Mouse (Mus musculus): ENCODE results near the gene Metap1d. TPM values are rescaled to one million over a fixed set of nuclear protein-coding genes. Genes with fewer than 3 reads are reported as not detected.

Metap1d gene
- polyA plus RNA-seq (2012; rRNA removed) = 67.0 and 76.9 TPM in 2 replicates

- DNase-seq (ENCODE audit: extremely low spot score in 1 of 2, low spot score in 1 of 2) = peak; percentile 91 to 97
Measured at GRCm38 (mm10) chr2:71453161-71453916, at the start of gene Metap1d. Metap1d (plus strand) TSS chr2:71453276.

GRCm38 (mm10) chr2:71405613-71406012 lies 47.5 kb upstream of the Metap1d start:
- no peak for DNase-seq (ENCODE audit: extremely low spot score in 1 of 2, low spot score in 1 of 2)

DNA sequence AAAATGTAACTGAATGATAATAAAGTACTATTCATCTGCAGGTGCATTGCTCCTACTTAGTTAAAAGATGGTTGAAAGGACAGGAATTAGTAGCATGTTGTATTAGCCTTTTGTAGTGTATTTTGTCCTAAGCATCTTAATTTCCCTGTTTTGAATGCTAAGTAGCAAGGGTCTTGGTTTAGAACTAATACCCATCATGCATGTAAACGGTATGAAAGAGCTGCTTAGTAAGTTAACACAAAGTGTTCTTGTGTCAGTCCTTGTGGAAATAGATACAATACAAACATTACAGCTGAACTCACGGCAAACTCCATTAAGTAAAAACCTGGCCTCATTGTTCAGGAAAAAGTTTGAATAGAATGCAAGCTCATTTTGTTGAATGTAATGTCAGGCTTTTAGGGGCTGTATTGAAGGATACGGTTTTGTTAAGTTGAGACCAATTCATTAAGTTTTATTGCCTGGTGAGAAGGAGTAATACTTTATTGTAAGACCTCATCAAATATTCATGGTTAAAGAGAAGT lies 34.3 kb upstream of the Metap1d start:
- DNase-seq (ENCODE audit: extremely low spot score in 1 of 2, low spot score in 1 of 2) = no peak

GRCm38 (mm10) chr2:71419408-71419807 lies 33.7 kb upstream of the Metap1d start:
- no peak for DNase-seq (ENCODE audit: extremely low spot score in 1 of 2, low spot score in 1 of 2)

GRCm38 (mm10) chr2:71420895-71421425 lies 32.1 kb upstream of the Metap1d start:
- DNase-seq (ENCODE audit: extremely low spot score in 1 of 2, low spot score in 1 of 2) = no peak

- DNase-seq (ENCODE audit: extremely low spot score in 1 of 2, low spot score in 1 of 2) = no peak
Measured at GRCm38 (mm10) chr2:71424545-71424944, 28.5 kb upstream of the Metap1d start.

DNA sequence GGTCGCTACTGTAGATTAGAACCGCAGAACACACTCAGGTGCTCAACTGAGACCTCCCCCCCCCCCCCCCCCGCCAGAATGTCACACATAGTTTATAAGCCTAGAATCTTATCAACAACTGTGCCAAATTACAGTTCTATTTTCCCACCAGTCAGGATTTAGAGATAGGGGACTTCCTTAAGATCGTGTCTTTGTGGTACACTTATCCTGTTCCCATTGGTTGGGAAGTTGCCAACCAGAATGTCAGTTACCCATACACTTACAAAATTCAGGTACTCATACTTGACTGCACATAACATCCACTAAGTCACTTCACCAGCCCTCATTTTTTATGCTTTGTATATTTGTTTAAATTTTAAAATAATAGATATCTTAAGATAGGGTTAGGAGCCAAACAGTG lies 17.6 kb upstream of the Metap1d start:
- DNase-seq (ENCODE audit: extremely low spot score in 1 of 2, low spot score in 1 of 2) = no peak

DNA sequence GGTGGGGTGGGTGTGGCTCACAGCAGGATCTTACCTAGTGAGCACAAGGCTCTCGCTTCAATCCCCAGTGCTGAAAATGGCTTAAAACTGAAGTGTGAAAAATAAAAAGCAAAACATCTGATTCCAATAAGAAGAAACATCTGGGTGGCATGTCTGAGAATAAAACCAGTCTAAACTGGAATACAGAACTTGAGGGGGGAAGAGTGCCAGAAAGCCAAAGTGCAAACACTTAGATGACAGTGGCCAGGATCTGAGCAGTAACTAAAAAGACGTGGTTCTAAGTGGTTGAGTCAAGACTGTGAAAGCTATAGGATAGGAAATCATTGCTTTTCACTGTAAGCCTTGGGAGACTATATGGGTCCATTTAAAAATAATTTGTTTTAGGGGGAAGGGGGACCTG lies 9.7 kb upstream of the Metap1d start:
- DNase-seq (ENCODE audit: extremely low spot score in 1 of 2, low spot score in 1 of 2) = no peak

DNA sequence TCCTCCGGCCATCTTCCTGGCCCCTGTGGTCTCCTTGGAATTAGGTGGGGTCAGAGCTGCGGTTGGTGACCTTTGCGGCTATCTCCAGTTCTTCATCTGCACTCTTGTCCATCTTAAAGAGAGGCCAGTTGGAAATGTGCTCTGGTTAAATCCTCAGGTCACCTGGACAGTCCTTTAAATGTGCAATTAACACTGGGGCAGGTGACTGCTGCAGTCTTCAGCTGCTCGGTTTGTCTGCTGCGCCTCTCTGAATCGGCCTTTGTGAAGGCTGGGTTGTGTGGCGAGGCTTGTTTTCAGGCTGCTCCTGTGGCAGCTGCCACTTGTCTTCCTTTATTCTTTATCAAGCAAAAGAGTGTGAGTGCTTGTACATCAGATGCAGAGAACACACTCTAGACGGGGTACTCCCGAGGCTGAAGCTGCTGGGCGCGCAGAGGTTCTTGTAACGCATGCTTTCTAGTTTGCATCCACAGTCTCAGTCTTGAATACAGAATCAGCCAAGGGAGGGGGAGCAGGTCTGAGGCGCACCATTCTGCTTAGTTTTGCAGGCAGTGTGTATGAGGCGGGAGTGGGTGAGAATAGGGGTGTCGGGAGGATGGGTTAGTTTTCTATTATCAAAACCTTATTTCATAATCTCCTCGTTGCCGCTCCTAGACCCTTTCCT lies 7.4 kb upstream of the Metap1d start:
- no peak for DNase-seq (ENCODE audit: extremely low spot score in 1 of 2, low spot score in 1 of 2)

GRCm38 (mm10) chr2:71449604-71450003 lies 3.5 kb upstream of the Metap1d start:
- no peak for DNase-seq (ENCODE audit: extremely low spot score in 1 of 2, low spot score in 1 of 2)

DNA sequence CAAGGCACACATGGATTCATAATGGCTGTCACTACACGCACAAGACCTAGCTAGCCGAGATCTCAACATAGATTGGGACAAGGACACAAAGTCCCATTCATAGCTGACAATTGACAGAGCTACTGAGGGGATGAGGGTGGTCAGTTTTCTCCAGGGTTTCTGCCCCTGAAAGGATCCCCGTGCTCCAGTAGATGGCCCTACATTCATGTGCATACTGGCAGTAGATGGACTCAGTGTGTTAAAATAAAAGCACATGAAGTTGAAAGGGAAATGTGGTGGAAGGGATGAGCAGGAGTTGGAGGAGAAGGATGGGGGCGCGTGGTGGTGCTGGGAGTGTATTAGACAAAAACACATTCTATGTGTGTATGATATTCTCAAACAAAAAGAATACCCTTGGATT lies 1.3 kb upstream of the Metap1d start:
- no peak for DNase-seq (ENCODE audit: extremely low spot score in 1 of 2, low spot score in 1 of 2)

DNA sequence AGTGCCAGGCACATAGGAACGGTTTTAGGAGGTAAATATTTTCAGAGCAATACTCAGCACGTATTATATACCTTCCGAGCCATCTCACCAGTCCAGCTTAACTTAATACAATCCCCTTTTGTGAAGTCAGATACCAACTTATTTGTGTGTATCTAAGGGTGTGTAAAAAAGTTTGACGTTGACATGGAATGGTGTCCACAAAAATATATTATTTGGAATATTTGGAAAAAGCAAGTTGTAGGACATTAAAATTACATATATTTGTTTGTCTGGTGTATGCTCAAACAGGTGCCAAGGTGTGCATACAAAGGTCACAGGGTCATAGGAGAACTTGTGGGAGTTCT lies 813 bp downstream of the Metap1d start:
- DNase-seq (ENCODE audit: extremely low spot score in 1 of 2, low spot score in 1 of 2) = no peak

GRCm38 (mm10) chr2:71458624-71459023 lies 5.5 kb downstream of the Metap1d start:
- no peak for DNase-seq (ENCODE audit: extremely low spot score in 1 of 2, low spot score in 1 of 2)

DNA sequence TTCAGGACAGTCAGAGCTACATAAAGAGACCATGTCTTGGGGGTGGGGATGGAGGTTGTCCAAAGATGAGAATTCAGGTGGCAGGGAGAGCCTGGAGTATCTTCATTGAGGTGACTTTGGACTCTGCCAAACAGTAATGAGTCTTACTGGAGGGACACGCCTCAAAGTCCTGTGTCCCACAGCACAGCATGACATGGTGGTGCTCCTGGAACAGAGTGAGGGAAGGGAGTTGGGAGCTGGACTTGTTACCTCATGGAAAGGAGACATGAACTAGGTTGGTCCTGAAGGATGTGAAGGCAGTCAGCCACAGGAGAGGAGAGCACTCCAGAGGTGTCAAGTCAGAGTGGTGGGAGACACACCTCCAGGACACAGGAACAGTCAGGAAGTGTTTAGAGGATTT lies 6.6 kb downstream of the Metap1d start:
- DNase-seq (ENCODE audit: extremely low spot score in 1 of 2, low spot score in 1 of 2) = no peak

- DNase-seq (ENCODE audit: extremely low spot score in 1 of 2, low spot score in 1 of 2) = no peak
Measured at GRCm38 (mm10) chr2:71461139-71461538, 8.1 kb downstream of the Metap1d start.

DNA sequence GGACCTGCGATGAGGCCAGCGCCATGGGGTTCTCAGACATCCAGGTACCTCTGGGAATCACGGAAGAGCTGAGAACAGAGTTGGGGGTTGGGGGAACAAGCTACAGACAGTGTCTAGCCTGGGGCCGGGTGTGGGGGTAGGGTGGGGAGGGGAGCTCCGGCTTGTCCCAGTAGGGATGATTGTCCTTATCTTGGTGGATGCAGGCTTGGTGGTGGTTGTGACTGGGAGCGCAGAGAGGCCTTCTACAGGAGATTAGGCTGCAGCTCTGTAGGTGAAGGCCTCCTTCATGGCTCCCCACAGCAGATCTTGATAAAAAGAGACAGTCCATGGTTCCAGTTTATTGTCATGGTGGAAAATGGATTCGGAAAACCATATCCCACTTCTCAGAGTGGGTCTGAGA lies 8.5 kb downstream of the Metap1d start:
- no peak for DNase-seq (ENCODE audit: extremely low spot score in 1 of 2, low spot score in 1 of 2)

- no peak for DNase-seq (ENCODE audit: extremely low spot score in 1 of 2, low spot score in 1 of 2)
Measured at GRCm38 (mm10) chr2:71462066-71462465, 9.0 kb downstream of the Metap1d start.

DNA sequence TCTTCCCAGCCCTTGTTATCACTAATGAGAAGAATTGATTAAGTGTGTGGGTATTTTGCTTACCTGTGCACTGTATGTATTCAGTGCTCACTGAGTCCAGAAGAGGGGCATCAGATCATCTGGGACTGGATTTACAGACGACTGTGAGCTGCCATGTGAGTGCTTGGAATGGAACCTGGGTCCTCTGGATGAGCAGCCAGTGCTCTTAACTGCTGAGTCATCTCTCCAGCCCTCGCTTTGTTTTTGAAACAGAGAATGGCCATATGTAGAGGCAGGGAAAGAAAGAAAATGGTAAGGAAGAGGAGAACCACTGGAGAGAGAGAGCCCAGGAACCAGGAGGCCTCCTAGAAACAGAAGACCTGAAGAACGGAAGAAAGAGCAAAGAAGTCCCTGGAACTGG lies 9.5 kb downstream of the Metap1d start:
- DNase-seq (ENCODE audit: extremely low spot score in 1 of 2, low spot score in 1 of 2) = no peak

DNA sequence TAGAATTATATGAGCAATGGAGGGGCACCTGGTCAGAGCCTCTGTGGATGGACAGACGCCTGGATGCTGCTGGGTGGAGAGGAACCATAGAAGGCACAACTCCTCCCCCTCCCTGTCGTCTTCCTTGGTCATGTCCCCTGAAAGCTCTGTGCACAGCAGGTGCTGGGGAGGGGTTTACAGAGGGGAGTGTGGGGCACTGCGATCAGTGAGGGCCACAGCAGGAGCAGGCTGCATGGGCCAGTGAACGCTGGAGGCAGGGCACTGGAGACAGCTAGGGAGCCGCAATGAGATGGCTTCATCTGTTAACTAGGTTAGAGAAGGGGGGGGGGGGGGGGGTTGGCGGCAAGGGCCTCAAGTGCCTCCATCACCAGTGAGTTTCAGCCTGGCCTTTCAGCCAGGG lies 13.0 kb downstream of the Metap1d start:
- no peak for DNase-seq (ENCODE audit: extremely low spot score in 1 of 2, low spot score in 1 of 2)

- no peak for DNase-seq (ENCODE audit: extremely low spot score in 1 of 2, low spot score in 1 of 2)
Measured at GRCm38 (mm10) chr2:71466861-71467450, 13.9 kb downstream of the Metap1d start.

DNA sequence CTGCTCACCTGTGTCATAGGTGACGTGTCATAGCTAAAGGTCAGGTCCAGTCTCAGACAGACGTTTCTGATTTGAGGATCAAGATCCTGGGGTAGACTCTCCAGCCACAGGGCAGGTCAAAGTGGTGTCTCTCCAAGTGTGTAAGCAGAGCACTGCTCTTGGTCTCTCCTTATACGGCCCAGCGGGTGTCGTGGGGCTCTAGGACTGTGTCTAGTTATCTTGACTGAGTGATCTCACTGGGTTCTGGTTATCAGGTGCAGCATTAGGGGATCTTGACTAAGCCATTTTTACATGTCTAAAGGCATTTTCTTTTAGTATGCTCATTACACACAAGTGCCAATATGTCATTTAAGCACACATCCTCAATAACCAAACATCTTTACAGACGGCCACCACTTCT lies 18.0 kb downstream of the Metap1d start:
- DNase-seq (ENCODE audit: extremely low spot score in 1 of 2, low spot score in 1 of 2) = no peak

DNA sequence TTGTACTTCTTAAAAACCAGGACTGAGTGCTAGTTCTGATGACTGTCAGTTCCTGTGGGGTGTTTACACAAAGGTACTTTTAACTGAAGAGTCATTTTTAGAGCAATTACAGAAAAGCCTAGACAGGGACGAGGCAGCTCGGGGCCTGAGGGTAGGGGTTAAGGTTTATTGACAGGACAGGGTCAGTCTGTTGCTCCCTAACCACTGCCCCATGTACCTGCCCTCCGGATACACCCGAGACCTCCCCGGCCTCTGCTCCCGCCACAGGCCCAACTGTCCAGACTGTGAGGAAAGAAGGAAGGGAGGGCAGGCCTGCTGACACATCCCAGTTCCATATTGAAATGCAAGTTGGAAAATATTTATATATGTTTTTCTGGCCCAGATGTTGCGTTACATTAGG lies 20.8 kb downstream of the Metap1d start:
- DNase-seq (ENCODE audit: extremely low spot score in 1 of 2, low spot score in 1 of 2) = no peak

All from frontal cortex, adult 2 months (tissue).